Comparison of ENCODE assay signal across 12 mouse cellular contexts in the genomic region with DNA sequence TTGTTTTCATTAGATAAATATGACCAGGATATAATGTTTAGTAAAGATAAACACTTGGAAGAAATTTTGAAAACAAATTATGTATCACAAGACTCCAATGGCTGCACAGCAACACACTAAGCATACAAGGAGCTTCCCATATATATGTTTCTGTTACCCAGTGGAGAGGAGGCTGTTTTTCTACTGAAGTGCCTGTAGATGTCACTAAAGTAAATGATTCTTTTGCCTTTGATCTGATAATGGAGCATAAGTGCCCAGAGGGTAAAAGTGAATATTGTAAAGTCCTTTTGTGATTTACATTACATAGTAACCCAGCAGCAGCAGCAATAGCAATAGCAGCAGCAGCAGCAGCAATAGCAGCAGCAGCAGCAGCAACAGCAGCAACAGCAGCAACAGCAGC.
DNase-seq lines count a peak whose midpoint lies in the region; ATAC-seq lines count a peak whose summit lies in the region.
"Had no signal": no experiment of that assay in that cellular context is flagged by ENCODE, and none has a peak within 500 bp of the region (broad histone marks: within the 10 kb centered on the region; RNA-seq: fewer than 3 reads in every experiment).

No protein-coding gene starts in this region.

- H3K36me3 ChIP-seq in lung, embryonic 16.5 days (ENCODE audit: control insufficient read depth, insufficient read depth, low read length): no peaks in the 10 kb centered on the region
- H3K36me3 ChIP-seq: liver, embryonic 13.5 days had no signal

- H3K27ac ChIP-seq in lung, embryonic 16.5 days (ENCODE audit: low read length): no peak overlapping the region
- H3K27ac ChIP-seq: liver, embryonic 13.5 days had no signal

- ATAC-seq in frontal cortex, adult (ENCODE audit: low TSS enrichment): peak; percentile 90
- ATAC-seq in lung, embryonic 16.5 days (ENCODE audit: low read depth): peak; percentile 31; the same call in 1 of the 2 replicates
- 0 out of 2 replicates have a peak, but pooled peaks have one; percentile 61 for ATAC-seq in monocyte, adult 5-6 weeks (replicated peaks; ENCODE audit: insufficient number of reproducible peaks, low FRiP score, low TSS enrichment, poor library complexity, severe bottlenecking)
- ATAC-seq: inflammation-experienced regulatory T-cells, adult 6 months had no signal

- no peak overlapping the region for H3K9ac ChIP-seq in lung, embryonic 16.5 days (ENCODE audit: low read length)
- H3K9ac ChIP-seq: liver, embryonic 13.5 days had no signal

- no peaks in the 10 kb centered on the region for H3K9me3 ChIP-seq in lung, embryonic 16.5 days (ENCODE audit: control insufficient read depth, low read length)
- H3K9me3 ChIP-seq: liver, embryonic 13.5 days had no signal

- H3K4me2 ChIP-seq in lung, embryonic 16.5 days (ENCODE audit: low read depth, low read length): no peak overlapping the region
- H3K4me2 ChIP-seq: liver, embryonic 13.5 days had no signal

- no peak overlapping the region for H3K4me3 ChIP-seq in lung, embryonic 16.5 days (ENCODE audit: low read length)
- H3K4me3 ChIP-seq: erythroblast, embryonic 14.5 days; liver, embryonic 13.5 days had no signal

- DNase-seq in frontal cortex, postnatal 25 days (ENCODE audit: low spot score in 2 of 2): no peak
- DNase-seq in lung, postnatal 4 days: no peak
- peak; percentile 51 for DNase-seq in NIH3T3 (ENCODE audit: low read depth)
- DNase-seq in layer of hippocampus, adult 9-11 months: no peak
- no peak for DNase-seq in gastrocnemius, adult 18-20 months (ENCODE audit: low spot score)
- DNase-seq: cerebellum, adult 11-12 months; liver, embryonic 13.5 days had no signal

- no peaks in the 10 kb centered on the region for H3K4me1 ChIP-seq in lung, embryonic 16.5 days (replicated peaks; ENCODE audit: control insufficient read depth, insufficient read depth, low read length)
- H3K4me1 ChIP-seq: liver, embryonic 13.5 days had no signal

- H3K27me3 ChIP-seq in lung, embryonic 16.5 days (ENCODE audit: control insufficient read depth, insufficient read depth, low read depth, low read length): no peaks in the 10 kb centered on the region
- H3K27me3 ChIP-seq: liver, embryonic 13.5 days had no signal

Comparison
In these comparisons a context has a peak if more than half of its experiments do, and no peak if none do; other contexts are left out.
1. ATAC-seq: peak in every context shown above with its lines; median percentile 90 in frontal cortex, adult; 61 in monocyte, adult 5-6 weeks; 31 in lung, embryonic 16.5 days.